Mouse (Mus musculus): ENCODE data around the gene Nfkb2.

- TF ChIP-seq CTCF (IDR thresholded peaks at IDR 0.05; ENCODE audit: borderline replicate concordance, control insufficient read depth, extremely low read depth, insufficient read depth, low read length, poor library complexity), result no peak
- no peak for TF ChIP-seq POLR2A (IDR thresholded peaks at IDR 0.05; ENCODE audit: control insufficient read depth, extremely low read depth, insufficient read depth, low read length, poor library complexity)
These were observed 8.4 kb downstream of the Nfkb2 start for GRCm38 (mm10) chr19:46312566-46312965.

Data from thymus, adult 2 months (tissue).